Mouse (Mus musculus) CH12.LX (cell line): ENCODE results near the gene Socs3. TPM values are rescaled to one million over a fixed set of nuclear protein-coding genes. Genes with fewer than 3 reads are reported as not detected.
A peak's percentile ranks its signal among the peaks of the same experiment; 100 is the strongest.

Experiments used
- DNase-seq: peaks from one replicate; pipeline ENCODE4 v3.0.0-alpha.2; 2013; ENCODE audit errors: extremely low read depth
- H3K27ac ChIP-seq: 2 replicates; pipeline ENCODE4 v1.5.1; 2012; ENCODE audit warnings: low read depth, mild to moderate bottlenecking, control low read depth, moderate library complexity; ENCODE audit not compliant: insufficient read depth
- H3K27me3 ChIP-seq: replicated peaks from 2 replicates; pipeline ENCODE3; 2012; ENCODE audit warnings: inconsistent platforms
- H3K36me3 ChIP-seq, 2 experiments: replicated peaks in 1 of 2; 2 replicates each; pipeline versions ENCODE3 to v1.6.1; 2012; ENCODE audit warnings: inconsistent platforms in 1 of 2, low read length in 1 of 2, mild to moderate bottlenecking in 1 of 2, mixed read lengths in 1 of 2, moderate library complexity in 1 of 2; ENCODE audit not compliant: control insufficient read depth in 1 of 2, insufficient read depth in 1 of 2
- H3K4me1 ChIP-seq, 2 experiments: 2 replicates each; pipeline ENCODE4 v1.6.1; 2012; ENCODE audit warnings: inconsistent platforms in 1 of 2, moderate library complexity in 1 of 2; ENCODE audit not compliant: insufficient read depth in 2 of 2, control insufficient read depth in 1 of 2
- H3K4me2 ChIP-seq: 2 replicates; pipeline ENCODE4 v1.6.1; 2012; ENCODE audit warnings: low read depth, mild to moderate bottlenecking, control low read depth; ENCODE audit not compliant: poor library complexity, insufficient read depth, severe bottlenecking
- H3K4me3 ChIP-seq, 3 experiments: fragments of 150-350 bp in 1 of 3; sonication (generic) in 1 of 3; replicated peaks in 1 of 3; 2 replicates each; pipeline versions ENCODE3 to v1.5.1; 2011 to 2012; ENCODE audit warnings: low read depth in 2 of 3, low read length in 2 of 3, mild to moderate bottlenecking in 2 of 3, moderate library complexity in 2 of 3, control low read depth in 1 of 3, improper control_type of control experiment in 1 of 3, inconsistent platforms in 1 of 3, mixed read lengths in 1 of 3; ENCODE audit not compliant: poor library complexity in 1 of 3
- H3K79me2 ChIP-seq: replicated peaks from 2 replicates; pipeline ENCODE4 v1.6.1; 2012; ENCODE audit warnings: mild to moderate bottlenecking, moderate library complexity; ENCODE audit not compliant: control insufficient read depth, poor library complexity, insufficient read depth, severe bottlenecking; ENCODE audit errors: extremely low read depth
- H3K9ac ChIP-seq: 2 replicates; pipeline ENCODE4 v1.6.1; 2012; ENCODE audit warnings: low read depth, mild to moderate bottlenecking, control low read depth, moderate library complexity; ENCODE audit not compliant: insufficient read depth
- H3K9me3 ChIP-seq: replicated peaks from 2 replicates; pipeline ENCODE3; 2012; ENCODE audit warnings: low read length, inconsistent platforms, mixed read lengths
- BHLHE40 ChIP-seq: IDR thresholded peaks from 2 replicates; pipeline ENCODE4 v1.6.1; 2011; ENCODE audit warnings: mild to moderate bottlenecking, low read depth, low read length, improper control_type of control experiment
- CHD1 ChIP-seq: IDR thresholded peaks from 2 replicates; pipeline ENCODE4 v1.6.1; 2012; ENCODE audit warnings: low read depth, low read length, improper control_type of control experiment, inconsistent platforms
- CHD2 ChIP-seq: IDR thresholded peaks from 2 replicates; pipeline ENCODE4 v1.6.1; 2011; ENCODE audit warnings: low read length, improper control_type of control experiment
- CTCF ChIP-seq, 2 experiments: IDR thresholded peaks in 1 of 2; conservative IDR thresholded peaks in 1 of 2; 2 replicates each; pipeline ENCODE4 v1.5.1; 2011 to 2012; ENCODE audit warnings: low read depth in 2 of 2, low read length in 2 of 2, improper control_type of control experiment in 1 of 2, inconsistent platforms in 1 of 2, mild to moderate bottlenecking in 1 of 2, moderate library complexity in 1 of 2
- ELF1 ChIP-seq: IDR thresholded peaks from 2 replicates; pipeline ENCODE4 v1.6.1; 2014; ENCODE audit warnings: low read depth, mild to moderate bottlenecking, inconsistent platforms, low read length, improper control_type of control experiment
- EP300 ChIP-seq: IDR thresholded peaks from 2 replicates; pipeline ENCODE4 v1.6.1; 2011; ENCODE audit warnings: low read length, improper control_type of control experiment
- ETS1 ChIP-seq: conservative IDR thresholded peaks from 2 replicates; pipeline ENCODE4 v1.6.1; 2012; ENCODE audit warnings: low read depth, mild to moderate bottlenecking, inconsistent platforms, low read length, improper control_type of control experiment, moderate library complexity
- GABPA ChIP-seq: IDR thresholded peaks from 2 replicates; pipeline ENCODE4 v1.6.1; 2012; ENCODE audit warnings: low read depth, low read length, improper control_type of control experiment, inconsistent platforms; ENCODE audit not compliant: insufficient replicate concordance
- HCFC1 ChIP-seq: IDR thresholded peaks from 2 replicates; pipeline ENCODE4 v1.6.1; 2012; ENCODE audit warnings: low read depth, mild to moderate bottlenecking, inconsistent platforms, low read length, improper control_type of control experiment
- IRF4 ChIP-seq: IDR thresholded peaks from 2 replicates; pipeline ENCODE4 v1.6.1; 2014; ENCODE audit warnings: low read depth, mild to moderate bottlenecking, inconsistent platforms, low read length, improper control_type of control experiment
- JUN ChIP-seq: IDR thresholded peaks from 2 replicates; pipeline ENCODE4 v1.6.1; 2011; ENCODE audit warnings: low read depth, mild to moderate bottlenecking, low read length, improper control_type of control experiment, moderate library complexity; ENCODE audit not compliant: insufficient read depth
- JUND ChIP-seq: conservative IDR thresholded peaks from 2 replicates; pipeline ENCODE4 v1.6.1; 2011; ENCODE audit warnings: low read depth, low read length, improper control_type of control experiment
- KAT2A ChIP-seq: IDR thresholded peaks from 2 replicates; pipeline ENCODE4 v1.6.1; 2012; ENCODE audit warnings: low read length, improper control_type of control experiment, inconsistent platforms; ENCODE audit not compliant: insufficient replicate concordance
- MAFK ChIP-seq: IDR thresholded peaks from 2 replicates; pipeline ENCODE4 v1.6.1; 2011; ENCODE audit warnings: low read length, improper control_type of control experiment; ENCODE audit not compliant: insufficient replicate concordance
- MAX ChIP-seq: IDR thresholded peaks from 2 replicates; pipeline ENCODE4 v1.6.1; 2011; ENCODE audit warnings: low read length, improper control_type of control experiment
- MAZ ChIP-seq: IDR thresholded peaks from 2 replicates; pipeline ENCODE4 v1.6.1; 2012; ENCODE audit warnings: low read depth, mild to moderate bottlenecking, inconsistent platforms, low read length, improper control_type of control experiment, moderate library complexity
- MEF2A ChIP-seq: IDR thresholded peaks from 2 replicates; pipeline ENCODE4 v1.6.1; 2014; ENCODE audit warnings: low read depth, mild to moderate bottlenecking, inconsistent platforms, low read length, improper control_type of control experiment, borderline replicate concordance
- MXI1 ChIP-seq: IDR thresholded peaks from 2 replicates; pipeline ENCODE4 v1.6.1; 2011; ENCODE audit warnings: mild to moderate bottlenecking, low read depth, low read length, improper control_type of control experiment
- MYC ChIP-seq: IDR thresholded peaks from 2 replicates; pipeline ENCODE4 v1.6.1; 2011; ENCODE audit warnings: low read depth, mild to moderate bottlenecking, improper control_type of control experiment, low read length
- NELFE ChIP-seq: IDR thresholded peaks from 2 replicates; pipeline ENCODE4 v1.6.1; 2011; ENCODE audit warnings: low read depth, low read length, improper control_type of control experiment
- NRF1 ChIP-seq: IDR thresholded peaks from 2 replicates; pipeline ENCODE4 v1.6.1; 2014; ENCODE audit warnings: low read depth, mild to moderate bottlenecking, inconsistent platforms, low read length, improper control_type of control experiment, moderate library complexity
- PAX5 ChIP-seq: IDR thresholded peaks from 2 replicates; pipeline ENCODE4 v1.6.1; 2012; ENCODE audit warnings: low read length, inconsistent platforms, mixed read lengths
- POLR2A ChIP-seq: IDR thresholded peaks from 2 replicates; pipeline ENCODE4 v1.6.1; 2011; ENCODE audit warnings: low read depth, mild to moderate bottlenecking, improper control_type of control experiment, low read length
- POLR2AphosphoS2 ChIP-seq: IDR thresholded peaks from 2 replicates; pipeline ENCODE4 v1.6.1; 2011; ENCODE audit warnings: low read depth, low read length, improper control_type of control experiment
- SIN3A ChIP-seq: IDR thresholded peaks from 2 replicates; pipeline ENCODE4 v1.6.1; 2012; ENCODE audit warnings: low read length, improper control_type of control experiment, inconsistent platforms
- SMC3 ChIP-seq: IDR thresholded peaks from 2 replicates; pipeline ENCODE4 v1.6.1; 2011; ENCODE audit warnings: low read depth, low read length, improper control_type of control experiment
- TBP ChIP-seq: conservative IDR thresholded peaks from 2 replicates; pipeline ENCODE4 v1.6.1; 2011; ENCODE audit warnings: low read depth, low read length, improper control_type of control experiment
- TCF12 ChIP-seq: IDR thresholded peaks from 2 replicates; pipeline ENCODE4 v1.6.1; 2014; ENCODE audit warnings: low read depth, mild to moderate bottlenecking, inconsistent platforms, low read length, improper control_type of control experiment
- USF1 ChIP-seq: IDR thresholded peaks from 2 replicates; pipeline ENCODE4 v1.6.1; 2014; ENCODE audit warnings: low read depth, mild to moderate bottlenecking, inconsistent platforms, low read length, improper control_type of control experiment
- USF2 ChIP-seq: conservative IDR thresholded peaks from 2 replicates; pipeline ENCODE4 v1.6.1; 2011; ENCODE audit warnings: low read depth, low read length, improper control_type of control experiment
- ZC3H11A ChIP-seq: IDR thresholded peaks from 2 replicates; pipeline ENCODE4 v1.6.1; 2012; ENCODE audit warnings: low read depth, mild to moderate bottlenecking, inconsistent platforms, low read length, improper control_type of control experiment
- ZKSCAN1 ChIP-seq: IDR thresholded peaks from 2 replicates; pipeline ENCODE4 v1.6.1; 2012; ENCODE audit warnings: low read depth, inconsistent platforms, low read length, improper control_type of control experiment, borderline replicate concordance
- ZMIZ1 ChIP-seq: IDR thresholded peaks from 2 replicates; pipeline ENCODE4 v1.6.1; 2012; ENCODE audit warnings: low read depth, mild to moderate bottlenecking, inconsistent platforms, low read length, improper control_type of control experiment
- ZNF384 ChIP-seq: IDR thresholded peaks from 2 replicates; pipeline ENCODE4 v1.6.1; 2012; ENCODE audit warnings: low read depth, low read length, improper control_type of control experiment, inconsistent platforms
- dilution Hi-C: fragments of 300-500 bp; cut with MboI; formaldehyde crosslinking; loops from 2 replicates; pipeline ENCODE4 v1.14.3; 2020; ENCODE audit warnings: low sequenced_read_pairs; ENCODE audit not compliant: extremely low pct_unique_long_range_greater_than_20kb, extremely low pct_ligation_motif_present
- in situ Hi-C: fragments of 300-500 bp; cut with MboI; formaldehyde crosslinking; loops from 3 replicates; pipeline ENCODE4 v1.14.3; 2019; ENCODE audit warnings: low sequenced_read_pairs, low pct_ligation_motif_present, low pct_unique_long_range_greater_than_20kb, mixed read lengths
- polyA plus RNA-seq: library from polyadenylated mRNA; unstranded; fragments of >175 nt; gene quantifications from 2 replicates; pipeline ENCODE4 v1.2.1, GENCODE M21; 2012; ENCODE audit warnings: low read depth; ENCODE audit not compliant: insufficient read length
- total RNA-seq, 2 experiments: library from RNA; depleted of rRNA; stranded (reverse); fragments of 300-350 nt in 1 of 2; fragments of >200 nt in 1 of 2; gene quantifications; 2 replicates each; pipeline ENCODE4 v1.2.3; 2012 to 2014

Socs3 gene
- total and polyA plus RNA-seq, 3 experiments, result 0.83 to 4.7 (median 1.2) TPM

GRCm38 (mm10) chr11:117998356-117998755 lies 28.5 kb upstream of the Socs3 start:
- no peaks in the 10 kb centered on the region for H3K9me3 ChIP-seq
- H3K79me2 ChIP-seq, result peaks cover 56% of the 10 kb centered on the region
- H3K4me1 ChIP-seq, result peaks cover 53 to 74% of the 10 kb centered on the region in 2 experiments
- H3K4me2 ChIP-seq, result no peak overlapping the region
- no peak overlapping the region for H3K4me3 ChIP-seq
- peaks cover 44 to 87% of the 10 kb centered on the region in 2 experiments for H3K36me3 ChIP-seq
- dilution Hi-C loops (no loop called here), in situ Hi-C loops (no loop called here)
- no peak for DNase-seq
- no peak for TF ChIP-seq ZC3H11A
- TF ChIP-seq TBP, result no peak
- TF ChIP-seq ETS1, result no peak
- TF ChIP-seq JUND, result no peak
- TF ChIP-seq MXI1, result no peak
- no peak for TF ChIP-seq NRF1
- no peak for TF ChIP-seq HCFC1
- peak overlapping the region; percentile 0; the same call in 1 of the 2 replicates for H3K27ac ChIP-seq
- no peaks in the 10 kb centered on the region for H3K27me3 ChIP-seq
- H3K9ac ChIP-seq, result no peak overlapping the region

DNA sequence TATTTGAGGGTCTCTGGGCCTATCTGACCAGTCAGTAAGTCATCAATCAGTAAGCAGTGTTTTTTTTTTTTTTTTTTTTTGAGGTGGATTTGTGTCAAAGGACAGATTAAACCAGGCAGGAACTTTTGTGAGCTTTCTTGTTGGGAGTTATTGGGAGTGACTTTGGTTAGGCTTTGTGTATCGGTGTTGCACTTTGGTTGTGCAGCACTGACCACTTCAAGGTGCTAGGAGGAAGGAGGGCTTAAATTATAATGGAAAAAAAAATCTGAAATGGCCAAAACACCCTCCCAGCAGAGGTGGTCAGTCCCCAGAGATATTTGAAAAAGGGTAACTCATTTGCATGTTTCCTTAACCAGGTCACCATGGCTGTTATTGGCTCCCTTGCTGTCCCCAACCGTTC lies 27.2 kb upstream of the Socs3 start:
- Histone ChIP-seq H3K27ac (peak overlapping the region; percentile 55; the same call in 1 of the 2 replicates), H3K79me2 (peaks cover 68% of the 10 kb centered on the region), H3K4me3 (no peak overlapping the region), H3K36me3 (peaks cover 33 to 88% of the 10 kb centered on the region in 2 experiments), H3K9me3 (no peaks in the 10 kb centered on the region), H3K9ac (no peak overlapping the region), H3K4me1 (peaks cover 66 to 87% of the 10 kb centered on the region in 2 experiments), H3K27me3 (no peaks in the 10 kb centered on the region), H3K4me2 (peak overlapping the region; percentile 6; the same call in 1 of the 2 replicates)
- DNase-seq, result no peak
- dilution Hi-C loops (no loop called here), in situ Hi-C loops (no loop called here)
- TF ChIP-seq POLR2A, result no peak
- TF ChIP-seq JUN, result no peak
- TF ChIP-seq ZMIZ1, result no peak
- no peak for TF ChIP-seq ELF1
- no peak for TF ChIP-seq CHD1
- no peak for TF ChIP-seq MYC
- TF ChIP-seq POLR2AphosphoS2, result no peak
- TF ChIP-seq MAZ, result no peak
- TF ChIP-seq NRF1, result no peak
- no peak for TF ChIP-seq CTCF (conservative IDR thresholded peaks at IDR 0.05 in 1 of 2, IDR thresholded peaks at IDR 0.05 in 1 of 2; ENCODE audit: low read depth in 2 of 2, low read length in 2 of 2)
- TF ChIP-seq USF1, result no peak
- TF ChIP-seq GABPA, result no peak
- TF ChIP-seq TCF12, result 0 out of 2 replicates have a peak, but pooled peaks have one; percentile 26
- no peak for TF ChIP-seq ZKSCAN1
- TF ChIP-seq NELFE, result no peak
- TF ChIP-seq USF2, result no peak
- peak; percentile 53; the same call in 1 of the 2 replicates for TF ChIP-seq EP300
- no peak for TF ChIP-seq MXI1
- no peak for TF ChIP-seq MEF2A
- TF ChIP-seq KAT2A, result 0 out of 2 replicates have a peak, but pooled peaks have one; percentile 34
- no peak for TF ChIP-seq IRF4
- no peak for TF ChIP-seq PAX5
- no peak for TF ChIP-seq TBP
- TF ChIP-seq CHD2, result no peak
- TF ChIP-seq MAX, result no peak
- TF ChIP-seq ZNF384, result peak; percentile 82
- no peak for TF ChIP-seq SIN3A
- TF ChIP-seq ETS1, result no peak
- TF ChIP-seq SMC3, result no peak
- TF ChIP-seq BHLHE40, result no peak
- no peak for TF ChIP-seq MAFK
